Mouse (Mus musculus) embryonic fibroblast, embryonic 13.5 days (primary cell): ENCODE results near the gene Sfxn2. TPM values are rescaled to one million over a fixed set of nuclear protein-coding genes. Genes with fewer than 3 reads are reported as not detected.

Experiments
- H3K27ac ChIP-seq: 2 replicates; pipeline ENCODE4 v1.5.1; 2012; ENCODE audit warnings: low read length, control low read depth, inconsistent platforms; ENCODE audit not compliant: insufficient read depth
- H3K4me1 ChIP-seq: 2 replicates; pipeline ENCODE4 v1.6.1; 2011; ENCODE audit warnings: low read length; ENCODE audit not compliant: control insufficient read depth, insufficient read depth
- H3K4me3 ChIP-seq: 2 replicates; pipeline ENCODE4 v1.5.1; 2011; ENCODE audit warnings: mild to moderate bottlenecking, control low read depth, low read length; ENCODE audit not compliant: insufficient read depth
- CTCF ChIP-seq: IDR thresholded peaks from 2 replicates; pipeline ENCODE4 v1.5.1; 2011; ENCODE audit warnings: mild to moderate bottlenecking, control low read depth, low read length, moderate library complexity, borderline replicate concordance; ENCODE audit not compliant: insufficient read depth
- POLR2A ChIP-seq: IDR thresholded peaks from 2 replicates; pipeline ENCODE4 v1.6.1; 2011; ENCODE audit warnings: low read depth, mild to moderate bottlenecking, control low read depth, low read length, moderate library complexity
- polyA plus RNA-seq: library from polyadenylated mRNA; stranded (reverse); fragments of >200 nt; gene quantifications from 2 replicates; pipeline ENCODE4 v1.2.4, GENCODE M21; 2011; ENCODE audit warnings: low read depth; ENCODE audit not compliant: missing spikeins, insufficient read length

Gene Sfxn2
- polyA plus RNA-seq, 1 experiment: 8.6 TPM

GRCm38 (mm10) chr19:46591575-46591974 lies 18.4 kb downstream of the Sfxn2 start:
- Histone ChIP-seq H3K27ac (no peak overlapping the region), H3K4me3 (no peak overlapping the region), H3K4me1 (no peaks in the 10 kb centered on the region)
- TF ChIP-seq CTCF: no peak
- no peak for TF ChIP-seq POLR2A

DNA sequence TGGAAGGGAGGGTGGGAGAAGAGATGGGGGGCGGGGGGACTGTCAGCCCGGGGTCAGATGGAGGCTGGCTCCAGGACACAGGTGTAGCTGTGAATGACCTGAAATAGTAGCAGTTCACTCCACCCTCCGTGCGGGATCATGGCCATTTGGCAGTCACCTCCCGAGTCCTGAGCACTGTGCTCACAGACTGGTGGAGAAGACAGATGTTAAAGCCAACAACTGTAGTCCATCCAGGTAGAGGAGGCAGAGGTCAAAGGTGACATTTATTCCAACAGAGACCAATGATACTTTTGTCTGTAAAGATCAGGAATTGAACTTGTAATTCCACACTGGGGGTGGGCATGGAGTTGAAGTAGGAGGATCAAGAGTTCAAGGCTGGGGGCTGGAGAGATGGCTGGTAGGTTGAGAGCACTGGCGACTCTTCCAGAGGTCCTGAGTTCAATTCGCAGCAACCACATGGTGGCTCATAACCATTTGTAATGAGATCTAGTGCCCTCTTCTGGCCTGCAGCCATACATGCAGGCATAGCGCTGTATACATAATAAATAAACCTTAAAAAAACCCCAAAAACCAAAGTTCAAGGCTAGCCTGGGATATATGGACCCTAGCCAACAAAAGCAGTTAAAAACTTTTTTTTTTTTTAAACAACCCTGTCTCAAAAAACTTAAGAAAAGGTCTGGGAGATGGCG lies 19.7 kb downstream of the Sfxn2 start:
- Histone ChIP-seq H3K4me3 (no peak overlapping the region), H3K27ac (no peak overlapping the region), H3K4me1 (no peaks in the 10 kb centered on the region)
- TF ChIP-seq POLR2A (no peak), CTCF (no peak)

- H3K27ac ChIP-seq: no peak overlapping the region
- TF ChIP-seq CTCF: no peak
- no peak for TF ChIP-seq POLR2A
- H3K4me1 ChIP-seq: no peaks in the 10 kb centered on the region
- no peak overlapping the region for H3K4me3 ChIP-seq
These were observed 25.0 kb downstream of the Sfxn2 start for GRCm38 (mm10) chr19:46598187-46598586.

- Histone ChIP-seq H3K4me1 (no peaks in the 10 kb centered on the region), H3K27ac (peak within 1 kb of the TSS; percentile 0; the same call in 1 of the 2 replicates), H3K4me3 (peak within 1 kb of the TSS; percentile 87)
- TF ChIP-seq POLR2A: peak; percentile 83
- TF ChIP-seq CTCF: no peak
These were observed 25.6 kb downstream of the Sfxn2 start, which contains the start of gene Wbp1l for GRCm38 (mm10) chr19:46598720-46599252. Wbp1l (plus strand) TSS chr19:46599084.

DNA sequence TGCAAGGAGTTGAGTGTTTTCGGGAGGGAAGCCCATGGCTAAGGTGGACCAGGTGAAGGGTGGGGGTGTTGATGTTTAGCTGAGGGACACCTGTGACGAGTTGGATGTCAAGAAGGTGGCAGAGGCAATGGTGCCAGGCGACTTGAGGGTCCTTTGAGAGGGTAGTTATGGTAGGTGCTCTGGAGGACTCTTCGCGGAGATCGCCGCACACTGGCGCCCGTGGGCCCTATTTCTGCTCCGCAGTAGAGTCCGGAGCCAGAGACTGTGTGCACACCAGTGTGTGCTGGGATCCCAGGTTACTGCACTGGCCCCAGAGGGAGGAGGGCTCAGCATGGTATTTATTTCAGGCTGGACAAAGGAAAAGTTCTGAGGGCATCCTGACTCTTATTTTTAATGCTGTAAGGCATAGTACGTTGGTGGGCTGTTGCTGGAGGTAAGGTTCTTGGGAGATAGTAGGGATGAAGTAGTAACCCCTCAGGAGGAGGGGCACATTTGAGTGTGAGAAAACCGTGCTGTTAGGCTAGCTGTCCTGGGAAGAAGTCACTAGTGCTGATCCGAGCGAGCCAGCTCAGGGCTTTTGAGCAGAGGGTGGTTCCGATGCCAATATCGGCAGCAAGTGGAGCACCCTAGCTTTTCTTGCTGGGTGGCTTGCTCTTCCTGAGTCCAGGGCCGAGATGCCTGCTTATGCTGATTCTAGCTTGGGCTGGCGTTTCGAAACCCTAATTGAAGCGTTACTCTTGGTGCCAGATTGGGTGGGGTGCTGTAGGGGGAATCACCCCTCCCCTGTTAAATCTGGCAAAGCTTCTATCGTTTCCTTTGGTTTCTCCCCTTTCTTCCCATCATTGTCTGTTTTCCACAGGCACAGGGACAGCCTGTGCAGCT lies 26.5 kb downstream of the Sfxn2 start:
- H3K27ac ChIP-seq: peak overlapping the region; percentile 0; the same call in 1 of the 2 replicates
- peak overlapping the region; percentile 87 for H3K4me3 ChIP-seq
- H3K4me1 ChIP-seq: no peaks in the 10 kb centered on the region
- no peak for TF ChIP-seq CTCF
- TF ChIP-seq POLR2A: no peak

GRCm38 (mm10) chr19:46600371-46600770 lies 27.2 kb downstream of the Sfxn2 start:
- peak overlapping the region; percentile 87 for H3K4me3 ChIP-seq
- H3K27ac ChIP-seq: peak overlapping the region; percentile 0; the same call in 1 of the 2 replicates
- no peak for TF ChIP-seq CTCF

DNA sequence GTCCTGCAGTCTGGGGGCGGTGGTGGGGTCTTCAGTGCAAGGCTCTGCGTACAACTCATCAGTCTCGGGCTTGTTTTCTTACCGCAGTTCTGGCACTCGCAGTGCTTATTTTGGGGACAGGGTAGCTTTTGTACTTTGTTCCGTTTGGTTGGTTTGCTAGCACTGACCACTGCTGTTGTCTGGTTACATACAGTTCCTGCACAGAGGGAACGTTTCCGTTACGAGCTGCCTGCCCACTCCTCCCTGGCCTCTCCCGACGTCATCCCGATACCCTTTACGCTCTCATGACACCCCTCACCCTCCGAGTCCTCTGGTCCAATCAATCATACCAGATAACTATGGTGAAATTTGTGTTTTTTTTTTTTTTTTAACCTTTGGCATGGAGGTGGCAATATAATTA lies 28.3 kb downstream of the Sfxn2 start:
- Histone ChIP-seq H3K4me3 (no peak overlapping the region), H3K4me1 (no peaks in the 10 kb centered on the region), H3K27ac (no peak overlapping the region)
- TF ChIP-seq CTCF (no peak), POLR2A (no peak)

More at GRCm38 (mm10) chr19:46600371-46600770, 27.2 kb downstream of the Sfxn2 start:
- no peaks in the 10 kb centered on the region for H3K4me1 ChIP-seq

- no peak overlapping the region for H3K27ac ChIP-seq
These were observed 29.2 kb downstream of the Sfxn2 start for GRCm38 (mm10) chr19:46602406-46602805.

GRCm38 (mm10) chr19:46606718-46607117 lies 33.6 kb downstream of the Sfxn2 start:
- TF ChIP-seq CTCF (no peak), POLR2A (no peak)
- Histone ChIP-seq H3K4me1 (no peaks in the 10 kb centered on the region), H3K27ac (no peak overlapping the region), H3K4me3 (no peak overlapping the region)

More at GRCm38 (mm10) chr19:46602406-46602805, 29.2 kb downstream of the Sfxn2 start:
- H3K4me1 ChIP-seq: no peaks in the 10 kb centered on the region
- no peak overlapping the region for H3K4me3 ChIP-seq
- TF ChIP-seq POLR2A (no peak), CTCF (no peak)

DNA sequence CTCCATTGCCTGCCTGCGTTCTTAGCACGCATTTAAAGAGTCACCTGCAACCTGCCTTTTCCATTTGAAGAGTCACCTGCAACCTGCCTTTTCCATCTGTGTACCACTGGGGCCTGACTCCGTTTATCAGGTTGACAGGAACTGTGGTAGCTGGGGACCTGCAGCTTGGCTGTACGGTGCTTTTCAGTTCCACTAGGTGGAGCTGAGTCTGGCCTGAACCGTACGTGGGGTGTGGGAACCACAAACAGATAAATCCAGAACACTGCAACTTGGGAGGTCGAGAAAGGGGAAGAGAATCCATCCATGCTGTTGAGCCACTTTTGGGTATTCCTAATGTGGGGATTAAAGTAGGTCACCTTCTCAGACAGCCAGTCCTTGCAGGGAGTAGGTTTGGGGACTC lies 34.3 kb downstream of the Sfxn2 start:
- H3K27ac ChIP-seq: no peak overlapping the region
- TF ChIP-seq CTCF (peak; percentile 49; the same call in 1 of the 2 replicates), POLR2A (no peak)
- no peaks in the 10 kb centered on the region for H3K4me1 ChIP-seq
- no peak overlapping the region for H3K4me3 ChIP-seq
